Mouse (Mus musculus) hindbrain, embryonic 14.5 days (tissue): ENCODE results near the gene Fbxl17. TPM values are rescaled to one million over a fixed set of nuclear protein-coding genes. Genes with fewer than 3 reads are reported as not detected.
A peak's percentile ranks its signal among the peaks of the same experiment; 100 is the strongest.

ENCODE experiments used
- ATAC-seq: fragments of 200-750 bp; cut with Nextera tagmentation; 2 replicates; pipeline ENCODE4 v1.8.0; 2017; ENCODE audit warnings: moderate number of reproducible peaks, mild to moderate bottlenecking, moderate TSS enrichment, moderate library complexity; ENCODE audit not compliant: low FRiP score
- DNase-seq: peaks from one replicate; pipeline ENCODE4 v3.0.0-alpha.2; 2015; ENCODE audit warnings: low spot score
- H3K27ac ChIP-seq: fragments of 300-500 bp; sonication (generic); 2 replicates; pipeline ENCODE4 v1.5.1; 2014; ENCODE audit warnings: mild to moderate bottlenecking, moderate library complexity
- H3K27me3 ChIP-seq: fragments of 300-500 bp; sonication (generic); 2 replicates; pipeline ENCODE4 v1.6.1; 2014; ENCODE audit warnings: mild to moderate bottlenecking, low read length, mixed read lengths; ENCODE audit not compliant: control insufficient read depth, insufficient read depth
- H3K36me3 ChIP-seq: fragments of 300-500 bp; sonication (generic); replicated peaks from 2 replicates; pipeline ENCODE4 v1.6.1; 2014; ENCODE audit not compliant: control insufficient read depth, insufficient read depth
- H3K4me1 ChIP-seq: fragments of 300-500 bp; sonication (generic); replicated peaks from 2 replicates; pipeline ENCODE4 v1.6.1; 2014; ENCODE audit warnings: antibody characterized with exemption, low read length, mixed read lengths; ENCODE audit not compliant: control insufficient read depth, insufficient read depth
- H3K4me2 ChIP-seq: fragments of 300-500 bp; sonication (generic); replicated peaks from 2 replicates; pipeline ENCODE4 v1.6.1; 2014; ENCODE audit warnings: mild to moderate bottlenecking, moderate library complexity
- H3K4me3 ChIP-seq: fragments of 300-500 bp; sonication (generic); replicated peaks from 2 replicates; pipeline ENCODE4 v1.5.1; 2014; ENCODE audit warnings: mild to moderate bottlenecking, low read length
- H3K9ac ChIP-seq: fragments of 300-500 bp; sonication (generic); 2 replicates; pipeline ENCODE4 v1.6.1; 2014
- H3K9me3 ChIP-seq: fragments of 300-500 bp; sonication (generic); 2 replicates; pipeline ENCODE4 v1.6.1; 2016; ENCODE audit warnings: low read length; ENCODE audit not compliant: control insufficient read depth
- WGBS: fragments of 180-500 bp; shearing (Covaris S2); extraction: QIAGEN DNeasy Blood & Tissue Kit; methylation state at CpG from one replicate; pipeline ENCODE4 v1.1.7; 2014; 5-methylcytosine and 5-hydroxymethylcytosine counted together
- polyA plus RNA-seq: library from polyadenylated mRNA; unstranded; fragments of >200 nt; fragmentation: Nextera tagmentation; extraction: Ambion mirVana; gene quantifications from 2 replicates; pipeline ENCODE4 v1.2.1, GENCODE M21; 2014

Gene Fbxl17
- polyA plus RNA-seq, 1 experiment from 2014 or later: 14.5 TPM

GRCm38 (mm10) chr17:63288850-63289249, 211.0 kb downstream of the Fbxl17 start:
- ATAC-seq (no peak), DNase-seq (no peak)
- no peak overlapping the region for H3K9ac ChIP-seq
- no peak overlapping the region for H3K4me2 ChIP-seq
- H3K4me1 ChIP-seq: peaks cover 11% of the 10 kb centered on the region; the same call in 1 of the 2 replicates
- no peaks in the 10 kb centered on the region for H3K9me3 ChIP-seq
- no peak overlapping the region for H3K4me3 ChIP-seq
- 85% methylated on average over 4 of the region's 4 CpGs for WGBS
- H3K36me3 ChIP-seq: no peaks in the 10 kb centered on the region
- no peaks in the 10 kb centered on the region for H3K27me3 ChIP-seq
- no peak overlapping the region for H3K27ac ChIP-seq

DNA sequence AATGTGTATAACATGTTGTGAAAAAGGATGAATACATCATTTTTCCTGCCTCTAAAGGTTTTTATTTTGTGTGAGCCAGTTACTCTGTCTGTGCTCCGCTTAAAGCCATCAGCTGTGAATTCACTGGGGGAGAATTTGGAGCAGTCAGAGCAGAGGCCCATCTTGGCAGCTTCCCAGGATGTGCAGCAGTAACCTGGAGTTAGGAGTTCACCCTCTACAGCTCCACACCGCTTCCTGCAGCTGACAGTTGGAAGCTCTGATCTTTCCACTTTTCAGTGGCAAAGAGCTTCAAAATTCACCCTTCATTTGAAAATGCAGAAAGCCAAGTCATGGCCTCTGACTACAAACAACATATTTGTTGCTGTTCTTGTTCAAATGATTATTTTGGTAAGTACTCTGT, 212.4 kb downstream of the Fbxl17 start:
- 41% methylated on average over 2 of the region's 2 CpGs for WGBS
- Histone ChIP-seq H3K27me3 (no peaks in the 10 kb centered on the region), H3K36me3 (no peaks in the 10 kb centered on the region), H3K4me3 (no peak overlapping the region), H3K9ac (no peak overlapping the region), H3K9me3 (no peaks in the 10 kb centered on the region), H3K4me1 (peaks cover 10% of the 10 kb centered on the region; the same call in 1 of the 2 replicates), H3K27ac (no peak overlapping the region), H3K4me2 (no peak overlapping the region)
- DNase-seq (no peak), ATAC-seq (no peak)

DNA sequence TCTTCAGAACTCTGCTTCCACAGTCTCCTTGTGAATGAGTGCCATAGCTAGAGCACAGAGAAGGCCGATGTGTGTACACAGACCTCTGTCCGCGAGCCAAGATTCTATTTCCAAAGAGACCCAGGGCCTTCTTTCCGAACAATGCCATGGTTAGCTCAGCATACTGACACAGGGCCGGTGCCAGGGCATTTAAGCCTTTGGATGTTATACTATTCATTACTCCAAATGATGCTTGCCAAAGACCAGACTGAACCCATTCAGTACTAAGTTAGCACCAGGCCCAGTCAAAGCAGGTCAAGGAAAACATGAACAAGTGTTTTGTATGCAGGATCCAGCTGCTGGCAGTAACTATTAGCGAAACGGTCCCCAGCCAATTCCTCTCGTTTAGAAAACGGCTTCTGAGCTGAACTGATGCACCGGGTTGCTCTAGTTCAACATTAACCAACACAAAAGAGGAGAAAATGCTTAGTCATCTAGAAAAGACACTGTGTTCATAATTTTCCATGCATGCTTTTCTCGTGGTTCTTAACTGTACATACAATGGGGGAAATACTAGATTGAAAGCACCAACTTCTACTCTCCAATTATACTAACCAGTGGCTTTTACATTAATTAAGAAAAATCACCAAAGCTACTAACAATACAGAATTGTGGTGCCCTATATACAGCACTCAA, 214.4 kb downstream of the Fbxl17 start:
- no peak overlapping the region for H3K27ac ChIP-seq
- DNase-seq (peak; percentile 67), ATAC-seq (peak; percentile 91)
- WGBS: 34% methylated on average over 11 of the region's 11 CpGs
- no peak overlapping the region for H3K4me3 ChIP-seq
- H3K4me2 ChIP-seq: no peak overlapping the region
- no peaks in the 10 kb centered on the region for H3K36me3 ChIP-seq
- no peak overlapping the region for H3K9ac ChIP-seq
- H3K9me3 ChIP-seq: no peaks in the 10 kb centered on the region
- peaks cover 10% of the 10 kb centered on the region; the same call in 1 of the 2 replicates for H3K4me1 ChIP-seq
- no peaks in the 10 kb centered on the region for H3K27me3 ChIP-seq

DNA sequence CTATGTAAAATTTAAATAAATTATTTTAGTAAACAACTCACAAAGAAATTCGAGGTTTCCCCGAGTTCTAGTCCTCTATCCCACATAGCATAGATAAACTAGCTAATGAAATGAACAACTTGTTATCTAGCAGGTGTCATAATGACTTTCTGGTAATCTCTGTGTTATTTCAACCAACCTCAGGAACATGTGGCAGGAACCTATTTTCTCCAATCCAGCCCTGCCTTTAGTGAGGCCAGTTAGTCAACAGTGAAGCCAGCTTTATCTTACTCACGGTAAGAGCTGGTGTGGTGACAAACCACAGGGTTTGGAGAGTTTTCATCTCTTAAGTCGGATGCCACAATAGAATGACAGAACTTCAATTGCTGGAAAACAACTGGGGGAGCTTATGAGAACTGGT, 215.7 kb downstream of the Fbxl17 start:
- peaks cover 10% of the 10 kb centered on the region; the same call in 1 of the 2 replicates for H3K4me1 ChIP-seq
- DNase-seq: no peak

DNA sequence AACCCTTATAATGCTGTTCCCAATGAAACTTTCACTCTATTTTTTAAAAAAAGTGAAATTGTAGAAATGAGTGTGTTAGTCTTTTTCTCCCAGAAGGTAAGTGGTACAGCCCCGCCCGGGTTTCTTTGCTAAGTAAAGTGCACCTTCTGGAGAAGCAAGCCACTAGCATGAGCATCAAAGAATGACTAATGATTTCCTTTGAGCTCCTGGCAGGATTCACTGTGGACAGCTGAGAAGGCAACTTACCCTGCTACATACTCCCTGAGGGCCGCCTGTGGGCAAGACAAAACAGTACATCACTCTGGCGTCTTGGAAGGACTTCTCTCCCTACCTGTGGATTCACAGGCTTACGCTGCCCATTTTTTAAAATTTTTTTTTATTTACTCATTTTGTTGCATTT, 217.8 kb downstream of the Fbxl17 start:
- H3K4me1 ChIP-seq: peaks cover 10% of the 10 kb centered on the region; the same call in 1 of the 2 replicates
- no peak overlapping the region for H3K4me2 ChIP-seq
- WGBS: 71% methylated on average over 5 of the region's 5 CpGs
- DNase-seq: no peak
- H3K4me3 ChIP-seq: no peak overlapping the region
- H3K27ac ChIP-seq: no peak overlapping the region
- no peaks in the 10 kb centered on the region for H3K9me3 ChIP-seq
- H3K36me3 ChIP-seq: no peaks in the 10 kb centered on the region
- H3K9ac ChIP-seq: no peak overlapping the region
- no peaks in the 10 kb centered on the region for H3K27me3 ChIP-seq
- ATAC-seq: no peak

More for the DNA sequence above, 215.7 kb downstream of the Fbxl17 start:
- Histone ChIP-seq H3K4me3 (no peak overlapping the region), H3K9ac (no peak overlapping the region), H3K27me3 (no peaks in the 10 kb centered on the region), H3K4me2 (no peak overlapping the region), H3K36me3 (no peaks in the 10 kb centered on the region), H3K27ac (no peak overlapping the region), H3K9me3 (no peaks in the 10 kb centered on the region)
- ATAC-seq: no peak
- whole genome bisulfite sequencing: 88% methylated on average over 4 of the region's 4 CpGs

DNA sequence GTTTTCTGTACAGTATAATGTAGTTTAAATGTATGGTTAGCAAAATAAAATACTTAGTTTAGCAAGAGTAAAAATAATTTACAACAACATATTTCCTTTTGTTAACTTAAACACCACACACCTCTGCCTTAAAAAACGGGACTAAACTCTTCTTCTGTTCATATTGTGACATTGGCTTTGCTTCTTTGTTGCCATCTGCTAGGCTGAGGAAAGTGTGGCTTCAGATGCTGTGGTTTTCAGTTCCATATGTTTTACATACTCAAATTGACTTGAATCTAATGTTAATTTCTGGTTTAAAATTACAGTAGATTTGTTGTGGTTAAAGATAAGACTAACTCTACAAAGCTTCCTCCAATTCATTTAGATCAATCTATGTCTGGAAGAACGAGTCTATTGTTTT, 218.8 kb downstream of the Fbxl17 start:
- Histone ChIP-seq H3K9me3 (no peaks in the 10 kb centered on the region), H3K9ac (no peak overlapping the region), H3K27me3 (no peaks in the 10 kb centered on the region), H3K36me3 (no peaks in the 10 kb centered on the region), H3K4me3 (no peak overlapping the region), H3K27ac (no peak overlapping the region), H3K4me2 (no peak overlapping the region), H3K4me1 (peaks cover 10% of the 10 kb centered on the region; the same call in 1 of the 2 replicates)
- WGBS: 75% methylated on average over 2 of the region's 2 CpGs
- DNase-seq (no peak), ATAC-seq (no peak)

- H3K36me3 ChIP-seq: no peaks in the 10 kb centered on the region
- no peak overlapping the region for H3K4me3 ChIP-seq
- H3K4me2 ChIP-seq: no peak overlapping the region
- no peak for ATAC-seq
- H3K9me3 ChIP-seq: no peaks in the 10 kb centered on the region
- no peak overlapping the region for H3K27ac ChIP-seq
- no peak for DNase-seq
- no peaks in the 10 kb centered on the region for H3K27me3 ChIP-seq
- no peak overlapping the region for H3K9ac ChIP-seq
- H3K4me1 ChIP-seq: no peaks in the 10 kb centered on the region
- WGBS: 80% methylated on average over 4 of the region's 4 CpGs
Observed at GRCm38 (mm10) chr17:63279144-63279543, 220.7 kb downstream of the Fbxl17 start.

GRCm38 (mm10) chr17:63273353-63273752, 226.5 kb downstream of the Fbxl17 start:
- Histone ChIP-seq H3K4me2 (no peak overlapping the region), H3K36me3 (no peaks in the 10 kb centered on the region), H3K9me3 (no peaks in the 10 kb centered on the region), H3K9ac (no peak overlapping the region), H3K4me1 (no peaks in the 10 kb centered on the region), H3K27ac (no peak overlapping the region; the same call in 1 of the 2 replicates), H3K27me3 (no peaks in the 10 kb centered on the region), H3K4me3 (no peak overlapping the region)
- ATAC-seq (peak; percentile 13; the same call in 1 of the 2 replicates), DNase-seq (no peak)
- 85% methylated on average over 2 of the region's 2 CpGs for WGBS

DNA sequence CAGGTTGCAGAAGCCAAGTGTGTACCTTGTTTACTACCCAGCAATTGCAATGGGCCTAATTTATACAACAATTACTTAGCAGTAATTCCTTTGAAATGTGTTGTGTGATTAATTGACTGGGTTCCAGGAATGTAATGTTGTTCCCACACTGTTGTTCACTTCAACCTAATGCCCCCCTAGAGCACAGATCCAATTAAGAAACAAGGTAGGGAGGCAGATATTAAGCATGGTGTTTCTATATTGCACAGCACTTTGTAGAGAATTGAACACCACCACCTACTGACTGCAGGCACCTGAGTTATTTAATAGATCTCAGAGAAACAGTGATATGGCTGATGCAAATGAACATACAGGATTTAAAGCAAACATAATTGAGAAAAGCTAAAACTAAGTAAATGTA, 226.9 kb downstream of the Fbxl17 start:
- ATAC-seq (no peak), DNase-seq (no peak)
- no peaks in the 10 kb centered on the region for H3K27me3 ChIP-seq
- H3K27ac ChIP-seq: no peak overlapping the region
- H3K4me1 ChIP-seq: no peaks in the 10 kb centered on the region
- no peaks in the 10 kb centered on the region for H3K9me3 ChIP-seq
- no peak overlapping the region for H3K4me3 ChIP-seq
- no peaks in the 10 kb centered on the region for H3K36me3 ChIP-seq
- H3K9ac ChIP-seq: no peak overlapping the region
- no peak overlapping the region for H3K4me2 ChIP-seq

GRCm38 (mm10) chr17:63271000-63271399, 228.8 kb downstream of the Fbxl17 start:
- Histone ChIP-seq H3K27me3 (no peaks in the 10 kb centered on the region), H3K36me3 (no peaks in the 10 kb centered on the region), H3K9ac (no peak overlapping the region), H3K4me2 (no peak overlapping the region), H3K4me1 (no peaks in the 10 kb centered on the region), H3K9me3 (no peaks in the 10 kb centered on the region), H3K4me3 (no peak overlapping the region), H3K27ac (no peak overlapping the region)
- DNase-seq (no peak), ATAC-seq (no peak)
- WGBS: 74% methylated on average over 6 of the region's 6 CpGs
